Mouse (Mus musculus) ES-E14 (cell line): ENCODE measurements around the gene Lhfpl5. TPM values are rescaled to one million over a fixed set of nuclear protein-coding genes. Genes with fewer than 3 reads are reported as not detected.

ENCODE experiments used
- DNase-seq: peaks from one replicate; pipeline ENCODE4 v3.0.0-alpha.2; 2013; ENCODE audit warnings: low read depth, low spot score
- H3K27ac ChIP-seq: 2 replicates; pipeline ENCODE4 v1.5.1; 2012; ENCODE audit warnings: low read depth, mild to moderate bottlenecking, low read length, moderate library complexity, mixed read lengths; ENCODE audit not compliant: poor library complexity, insufficient read depth, severe bottlenecking
- H3K36me3 ChIP-seq: 2 replicates; pipeline ENCODE4 v1.6.1; 2012; ENCODE audit warnings: mild to moderate bottlenecking, low read length, moderate library complexity, mixed read lengths; ENCODE audit not compliant: control insufficient read depth, poor library complexity, insufficient read depth, severe bottlenecking
- H3K4me1 ChIP-seq, 2 experiments: fragments of 150-350 bp in 1 of 2; sonication (generic) in 1 of 2; 2 replicates each; pipeline ENCODE4 v1.6.1; 2012; ENCODE audit warnings: low read length in 2 of 2, mild to moderate bottlenecking in 1 of 2, mixed read lengths in 1 of 2; ENCODE audit not compliant: control insufficient read depth in 2 of 2, insufficient read depth in 2 of 2, poor library complexity in 1 of 2
- H3K4me3 ChIP-seq, 2 experiments: fragments of 150-350 bp in 1 of 2; sonication (generic) in 1 of 2; 2 replicates each; pipeline ENCODE4 v1.5.1; 2012; ENCODE audit warnings: low read length in 2 of 2, low read depth in 1 of 2, mild to moderate bottlenecking in 1 of 2, mixed read lengths in 1 of 2; ENCODE audit not compliant: insufficient read depth in 1 of 2, poor library complexity in 1 of 2, severe bottlenecking in 1 of 2
- H3K9ac ChIP-seq: 2 replicates; pipeline ENCODE4 v1.6.1; 2012; ENCODE audit warnings: low read depth, mild to moderate bottlenecking, low read length, mixed read lengths; ENCODE audit not compliant: poor library complexity, insufficient read depth, severe bottlenecking
- H3K9me3 ChIP-seq: fragments of 150-350 bp; sonication (generic); 2 replicates; pipeline ENCODE4 v1.6.1; 2012; ENCODE audit warnings: low read depth, mild to moderate bottlenecking, low read length; ENCODE audit not compliant: control insufficient read depth, insufficient read depth
- CHD2 ChIP-seq: IDR thresholded peaks from 2 replicates; pipeline ENCODE4 v1.6.1; 2014; ENCODE audit warnings: mild to moderate bottlenecking, low read depth, low read length, inconsistent platforms
- HCFC1 ChIP-seq: IDR thresholded peaks from 2 replicates; pipeline ENCODE4 v1.6.1; 2012; ENCODE audit warnings: low read length, inconsistent platforms, borderline replicate concordance; ENCODE audit not compliant: insufficient read depth
- MAFK ChIP-seq: IDR thresholded peaks from 2 replicates; pipeline ENCODE4 v1.6.1; 2014; ENCODE audit warnings: mild to moderate bottlenecking, low read depth, low read length, inconsistent platforms; ENCODE audit not compliant: insufficient read depth
- ZC3H11A ChIP-seq: IDR thresholded peaks from 2 replicates; pipeline ENCODE4 v1.6.1; 2012; ENCODE audit warnings: low read depth, mild to moderate bottlenecking, inconsistent platforms, low read length, borderline replicate concordance
- ZNF384 ChIP-seq: IDR thresholded peaks from 2 replicates; pipeline ENCODE4 v1.6.1; 2012; ENCODE audit warnings: low read depth, low read length, inconsistent platforms
- in situ Hi-C, 2 experiments: fragments of 600-800 bp; cut with MboI; formaldehyde crosslinking; loops; one replicate each; pipeline ENCODE4 v1.15.1; 2025; ENCODE audit warnings: low sequenced_read_pairs in 2 of 2, inconsistent platforms in 1 of 2; ENCODE audit not compliant: unreplicated experiment in 2 of 2
- total RNA-seq: library from RNA; depleted of rRNA; stranded (reverse); fragments of 300-350 nt; gene quantifications from 2 replicates; pipeline ENCODE4 v1.2.3, GENCODE M21; 2012

Gene Lhfpl5
- total RNA-seq, 1 experiment, result 0.76 TPM

GRCm38 (mm10) chr17:28600780-28601179, 25.3 kb downstream of the Lhfpl5 start:
- Histone ChIP-seq H3K9me3 (no peaks in the 10 kb centered on the region), H3K4me1 (no peaks in the 10 kb centered on the region), H3K36me3 (peaks cover 63% of the 10 kb centered on the region), H3K9ac (no peak overlapping the region), H3K4me3 (no peak overlapping the region), H3K27ac (no peak overlapping the region)
- no peak for TF ChIP-seq MAFK
- no peak for TF ChIP-seq ZC3H11A
- TF ChIP-seq CHD2, result no peak
- in situ Hi-C loops, result no loop called here
- no peak for DNase-seq

GRCm38 (mm10) chr17:28601557-28602250, 26.3 kb downstream of the Lhfpl5 start:
- in situ Hi-C loops, result no loop called here
- Histone ChIP-seq H3K4me3 (no peak overlapping the region), H3K9ac (no peak overlapping the region), H3K9me3 (no peaks in the 10 kb centered on the region), H3K4me1 (no peaks in the 10 kb centered on the region), H3K27ac (no peak overlapping the region), H3K36me3 (peaks cover 62% of the 10 kb centered on the region)
- TF ChIP-seq HCFC1 (no peak), ZC3H11A (no peak), MAFK (no peak), CHD2 (no peak), ZNF384 (no peak)
- no peak for DNase-seq

- no peak overlapping the region for H3K27ac ChIP-seq
- no peak for DNase-seq
- 0 out of 4 replicates have a peak, but pooled peaks cover 0 to 2% of the 10 kb centered on the region in 2 experiments for H3K4me1 ChIP-seq
- H3K4me3 ChIP-seq, result no peak overlapping the region
- H3K9ac ChIP-seq, result no peak overlapping the region
- H3K9me3 ChIP-seq, result no peaks in the 10 kb centered on the region
- in situ Hi-C loops, result no loop called here
- peaks cover 29% of the 10 kb centered on the region for H3K36me3 ChIP-seq
- no peak for TF ChIP-seq ZC3H11A
- no peak for TF ChIP-seq ZNF384
- TF ChIP-seq MAFK, result no peak
Measured at GRCm38 (mm10) chr17:28609543-28609942, 34.1 kb downstream of the Lhfpl5 start.

GRCm38 (mm10) chr17:28612603-28613002, 37.2 kb downstream of the Lhfpl5 start:
- DNase-seq, result no peak
- in situ Hi-C loops, result no loop called here
- no peaks in the 10 kb centered on the region for H3K9me3 ChIP-seq
- 0 out of 4 replicates have a peak, but pooled peaks cover 0 to 2% of the 10 kb centered on the region in 2 experiments for H3K4me1 ChIP-seq
- H3K27ac ChIP-seq, result no peak overlapping the region
- H3K9ac ChIP-seq, result no peak overlapping the region
- TF ChIP-seq ZNF384, result no peak
- no peak for TF ChIP-seq MAFK
- no peak for TF ChIP-seq ZC3H11A
- TF ChIP-seq CHD2, result no peak
- no peak overlapping the region for H3K4me3 ChIP-seq
- peaks cover 22% of the 10 kb centered on the region for H3K36me3 ChIP-seq

GRCm38 (mm10) chr17:28613096-28613495, 37.7 kb downstream of the Lhfpl5 start:
- H3K9me3 ChIP-seq, result no peaks in the 10 kb centered on the region
- TF ChIP-seq ZC3H11A, result no peak
- TF ChIP-seq CHD2, result no peak
- TF ChIP-seq MAFK, result no peak
- no peak for TF ChIP-seq HCFC1
- no peak for TF ChIP-seq ZNF384
- H3K9ac ChIP-seq, result no peak overlapping the region
- no peak for DNase-seq
- in situ Hi-C loops, result no loop called here
- H3K4me1 ChIP-seq, result peaks cover 0 to 4% of the 10 kb centered on the region in 2 experiments; a peak in 1 of 4 replicates
- peaks cover 18% of the 10 kb centered on the region for H3K36me3 ChIP-seq
- no peak overlapping the region for H3K27ac ChIP-seq
- H3K4me3 ChIP-seq, result no peak overlapping the region
